Mouse (Mus musculus) embryo, embryonic 11.5 days (tissue): ENCODE results near the gene Unc93a.
"Not testable (repeated sequence)": the region's sequence is repeated elsewhere in the genome, so short reads cannot be mapped to it uniquely, and the experiment has no call there.

Source experiments
- DNase-seq: peaks from one replicate; pipeline ENCODE4 v3.0.0-alpha.2; 2012; ENCODE audit warnings: low read depth, low spot score

The Unc93a gene

GRCm38 (mm10) chr17:13131710-13132109 lies at the start of gene Unc93a:
Gene Unc93a (minus strand): TSS chr17:13131810.
- not testable (repeated sequence) for DNase-seq

DNA sequence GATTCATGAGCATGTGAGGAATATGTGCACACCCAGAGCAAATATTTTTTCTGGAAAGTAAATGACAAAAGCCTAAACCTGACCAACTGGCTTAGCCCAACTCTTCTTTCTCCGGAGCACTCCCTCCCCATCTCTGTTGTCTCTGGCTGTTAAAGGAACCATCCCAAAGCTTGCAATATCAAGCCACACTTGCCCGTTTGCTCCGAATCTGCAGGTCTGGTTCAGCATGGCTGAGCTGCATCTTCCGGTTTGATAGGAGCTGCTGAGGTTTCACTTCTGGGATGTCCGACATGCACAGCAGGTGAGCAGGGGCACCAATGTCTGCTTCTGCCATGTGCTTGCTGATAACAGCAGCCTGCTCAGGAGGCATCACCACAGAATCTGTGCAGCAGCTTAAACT lies 48.9 kb upstream of the Unc93a start:
- not testable (repeated sequence) for DNase-seq

DNA sequence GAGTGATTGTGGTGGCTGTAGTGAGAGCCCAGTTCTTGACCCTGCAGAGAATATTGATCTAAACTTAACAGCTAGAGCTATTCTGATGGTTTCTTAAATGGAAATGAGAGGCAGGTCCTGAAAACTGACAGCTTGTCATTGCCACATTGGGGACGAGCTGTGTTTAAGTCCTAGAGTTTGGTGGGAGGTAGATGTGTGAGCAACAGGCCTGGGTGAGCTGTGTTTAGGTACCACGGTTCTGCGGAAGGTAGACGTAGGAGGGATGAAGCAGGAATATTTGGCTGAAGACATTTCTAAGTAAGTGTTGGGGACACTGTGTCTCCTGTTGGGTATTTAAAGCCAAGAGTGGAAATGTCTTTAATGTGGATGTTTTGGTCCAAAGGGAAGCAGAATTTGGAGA lies 47.4 kb upstream of the Unc93a start:
- DNase-seq: not testable (repeated sequence)

DNA sequence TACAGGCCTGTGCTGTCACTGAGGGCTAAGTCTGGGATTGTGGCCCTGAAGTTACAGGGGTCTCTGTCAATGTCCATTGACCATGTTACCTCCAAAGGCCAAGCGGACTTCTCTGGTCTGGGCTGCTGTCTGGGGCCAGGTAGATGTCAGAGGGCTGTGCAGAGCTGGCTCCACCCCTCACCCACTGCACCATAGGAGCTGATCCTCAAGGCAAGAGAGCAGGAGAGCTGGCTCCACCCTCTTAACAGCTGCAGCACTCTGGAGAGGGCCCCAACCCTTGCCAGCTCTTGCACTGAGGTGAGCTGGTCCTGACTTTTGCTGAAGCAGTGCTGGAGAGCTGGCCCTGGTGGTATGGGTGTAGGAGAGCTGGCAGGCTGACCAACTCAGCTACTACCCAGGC lies 46.2 kb upstream of the Unc93a start:
- DNase-seq: not testable (repeated sequence)

GRCm38 (mm10) chr17:13175609-13176008 lies 44.0 kb upstream of the Unc93a start:
- DNase-seq: not testable (repeated sequence)

DNA sequence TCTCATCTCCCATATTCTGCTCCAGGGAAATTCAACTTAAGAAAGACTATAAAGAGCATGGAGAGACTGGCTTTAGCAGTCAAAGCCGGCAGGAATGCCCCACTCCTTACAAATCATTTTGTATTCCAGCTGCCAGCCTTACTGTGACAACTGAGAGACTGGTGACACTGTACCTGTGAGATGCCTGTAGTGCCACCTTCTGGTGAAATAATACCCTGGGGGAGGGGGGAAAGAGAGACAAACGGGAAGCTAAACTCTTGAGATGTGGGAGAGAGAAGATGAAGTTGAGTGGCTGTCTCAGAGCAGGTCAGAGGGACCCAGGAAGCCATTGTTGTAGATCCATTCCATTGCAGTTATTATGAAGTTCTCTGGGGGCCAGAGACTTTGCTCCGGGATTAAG lies 42.4 kb upstream of the Unc93a start:
- not testable (repeated sequence) for DNase-seq

DNA sequence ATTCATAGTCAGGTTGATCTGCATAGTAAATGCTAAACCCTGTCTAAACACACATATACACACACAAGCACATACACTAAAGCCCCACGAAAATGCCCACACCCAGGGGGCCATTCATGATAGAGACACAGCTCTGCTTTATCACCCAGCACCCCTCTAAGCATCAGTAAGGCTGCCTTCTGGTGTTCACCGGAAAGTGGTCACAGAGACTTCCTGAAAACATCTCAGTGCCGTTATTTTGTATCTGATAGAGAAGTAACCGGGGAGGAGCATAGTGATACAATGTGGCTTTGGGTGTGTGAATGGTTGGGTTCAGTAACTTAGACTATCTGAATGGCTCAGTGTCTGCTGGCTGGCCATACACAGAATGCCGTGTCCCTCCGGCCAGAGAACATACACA lies 42.0 kb upstream of the Unc93a start:
- not testable (repeated sequence) for DNase-seq

DNA sequence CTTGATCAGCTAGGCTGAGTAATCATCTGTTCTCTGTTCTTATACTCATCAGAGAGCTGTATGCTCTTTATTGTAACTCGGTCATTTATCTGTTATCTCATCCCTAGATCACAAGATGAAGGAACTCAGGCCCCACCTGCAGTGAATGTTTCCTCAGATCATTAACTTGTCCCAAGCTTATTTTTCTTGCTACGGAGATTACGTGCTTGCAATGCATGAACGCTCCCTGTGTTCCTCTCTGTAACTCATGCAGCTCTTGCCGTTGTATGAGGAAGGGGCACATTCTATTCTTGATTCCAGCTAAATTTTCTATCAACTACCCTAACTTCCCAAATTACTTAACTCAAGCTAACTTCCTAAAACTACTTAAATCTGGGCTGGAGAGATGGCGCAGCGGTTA lies 14.5 kb upstream of the Unc93a start:
- DNase-seq: not testable (repeated sequence)

- not testable (repeated sequence) for DNase-seq
Measured at GRCm38 (mm10) chr17:13144580-13145215, 13.1 kb upstream of the Unc93a start.

DNA sequence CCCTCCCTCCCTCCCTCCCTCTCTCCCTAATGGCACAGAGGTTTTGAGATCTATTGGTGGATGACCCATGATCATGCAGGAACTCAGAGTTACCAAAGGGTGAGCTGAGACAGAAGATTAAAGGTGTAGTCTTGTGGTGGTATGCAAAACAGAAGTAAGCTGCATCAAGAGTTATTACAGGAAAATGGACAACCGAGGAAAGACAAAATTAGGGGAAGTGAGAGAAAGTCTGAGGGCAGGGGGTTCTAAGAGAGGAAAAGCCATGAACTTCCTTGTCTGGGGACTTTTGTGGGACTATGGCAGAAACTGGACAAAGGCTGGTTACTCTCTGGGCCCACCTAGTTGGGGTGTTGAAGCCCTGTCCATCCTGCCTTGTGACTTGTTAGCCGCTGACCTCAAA lies 11.1 kb upstream of the Unc93a start:
- DNase-seq: not testable (repeated sequence)

GRCm38 (mm10) chr17:13135356-13135755 lies 3.7 kb upstream of the Unc93a start:
- DNase-seq: not testable (repeated sequence)

DNA sequence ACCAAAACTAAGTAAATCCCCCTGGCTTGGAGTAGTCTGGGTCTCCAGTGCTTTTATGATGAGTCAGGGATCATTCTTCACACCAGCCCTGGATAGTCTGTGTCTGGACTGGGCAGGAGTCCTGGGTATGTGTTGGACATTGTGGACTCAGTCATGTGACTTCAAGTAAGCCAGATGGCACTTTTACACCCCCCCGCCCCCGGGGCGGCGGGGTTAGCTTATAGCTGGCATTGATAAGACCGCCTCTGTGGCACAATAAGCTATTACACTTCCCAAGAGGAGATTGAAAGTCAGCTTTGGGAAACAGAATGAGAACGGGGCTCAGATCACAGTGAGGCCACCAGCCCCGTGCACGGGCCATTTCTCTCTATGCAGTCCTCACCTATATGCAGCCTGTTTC lies 742 bp upstream of the Unc93a start:
- DNase-seq: not testable (repeated sequence)

GRCm38 (mm10) chr17:13129737-13130465 lies 1.7 kb downstream of the Unc93a start:
- DNase-seq: not testable (repeated sequence)

DNA sequence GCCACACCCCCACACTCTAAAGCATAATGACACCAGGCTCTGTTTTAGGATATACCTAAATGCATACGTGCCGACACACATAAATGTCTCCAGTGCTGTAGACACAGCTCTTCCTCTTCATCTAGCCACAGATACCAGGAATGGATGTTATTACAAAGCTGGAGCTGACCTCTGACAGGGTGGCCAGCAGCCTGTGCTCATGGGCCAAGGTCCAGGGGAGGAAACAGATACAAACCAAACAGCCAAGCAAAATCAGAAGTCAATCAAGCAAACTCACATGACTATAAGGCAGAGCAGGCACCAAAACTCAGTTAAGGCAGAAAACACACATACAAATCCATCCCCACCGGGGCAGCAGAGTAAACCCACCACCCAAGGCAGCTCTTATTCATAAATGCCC lies 2.3 kb downstream of the Unc93a start:
- DNase-seq: not testable (repeated sequence)

GRCm38 (mm10) chr17:13124241-13124640 lies 7.4 kb downstream of the Unc93a start:
- DNase-seq: not testable (repeated sequence)

GRCm38 (mm10) chr17:13123308-13124038 lies 8.1 kb downstream of the Unc93a start:
- not testable (repeated sequence) for DNase-seq

GRCm38 (mm10) chr17:13112504-13113291 lies 18.9 kb downstream of the Unc93a start:
- DNase-seq: not testable (repeated sequence)

- not testable (repeated sequence) for DNase-seq
Measured at GRCm38 (mm10) chr17:13106563-13106962, 25.0 kb downstream of the Unc93a start.

DNA sequence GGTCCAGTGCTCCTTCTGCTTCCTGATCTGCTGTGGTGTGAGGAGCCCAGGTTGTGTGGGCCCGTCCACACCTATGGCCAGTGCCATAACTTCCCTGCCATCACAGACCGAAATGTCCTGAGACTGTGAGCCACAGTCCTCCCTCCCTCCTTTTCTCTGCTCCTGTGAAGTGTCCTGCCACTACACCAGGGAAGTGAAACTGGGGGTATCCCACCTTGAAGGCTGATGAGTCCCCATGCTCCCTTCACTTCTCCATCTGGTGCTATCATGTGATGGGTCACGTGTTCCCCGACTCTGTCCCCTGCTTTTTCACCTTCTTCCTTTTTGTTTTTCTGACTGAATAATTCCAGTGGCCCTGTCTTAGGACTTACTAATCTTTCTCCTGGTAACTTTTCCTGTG lies 38.6 kb downstream of the Unc93a start:
- DNase-seq: not testable (repeated sequence)

DNA sequence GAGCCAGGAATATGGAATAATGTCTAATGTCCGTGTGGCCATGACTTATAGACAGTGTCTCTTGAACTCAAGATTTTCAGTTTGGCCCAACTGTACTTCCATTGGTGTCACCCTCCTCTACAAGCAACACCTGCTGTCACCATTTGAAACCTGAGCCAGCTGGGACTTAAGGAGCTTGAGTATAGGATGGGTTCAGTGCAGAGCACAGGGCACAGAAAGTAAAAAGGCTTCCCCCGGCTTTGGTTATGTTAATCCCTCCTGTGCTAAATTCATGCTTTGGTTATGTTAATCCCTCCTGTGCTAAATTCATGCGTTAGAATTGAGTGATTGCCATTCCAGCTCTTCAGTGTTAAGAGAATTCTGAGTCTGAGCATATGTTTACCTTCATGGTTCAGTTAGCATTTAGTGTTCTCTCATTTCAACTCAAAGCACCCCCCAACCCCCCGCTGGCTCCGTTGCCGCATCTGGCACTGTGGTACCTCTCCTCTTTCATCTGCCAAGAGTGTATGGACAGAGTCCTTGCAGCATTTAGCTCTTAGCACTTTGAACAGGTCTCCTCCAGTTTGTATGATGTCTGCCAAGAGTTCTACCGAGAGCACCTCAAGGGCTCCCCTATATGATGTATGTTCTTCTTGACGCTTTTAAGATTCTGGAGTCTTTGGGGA lies 39.4 kb downstream of the Unc93a start:
- DNase-seq: not testable (repeated sequence)

DNA sequence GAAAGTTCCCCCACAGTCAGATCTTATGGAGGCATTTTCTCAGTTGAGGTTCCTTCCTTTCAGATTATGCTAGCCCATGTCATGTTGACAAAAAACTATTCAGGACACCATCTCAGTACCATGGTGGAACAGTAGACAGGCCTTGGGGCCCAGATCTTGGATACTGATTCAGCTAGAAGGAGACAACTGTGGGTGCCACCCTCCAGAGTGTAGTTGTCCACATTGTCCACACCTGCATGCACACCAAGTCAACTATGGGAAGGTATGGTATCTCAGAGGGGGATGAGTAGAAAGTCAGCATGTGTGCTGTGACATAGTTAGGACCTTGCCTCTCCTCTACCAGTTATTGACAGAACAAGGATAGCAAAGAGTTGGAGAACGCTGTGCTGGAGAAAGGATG lies 40.1 kb downstream of the Unc93a start:
- not testable (repeated sequence) for DNase-seq
